Mouse (Mus musculus): ENCODE results near the gene Gm11020.
"Not testable (repeated sequence)": the region's sequence is repeated elsewhere in the genome, so short reads cannot be mapped to it uniquely, and the experiment has no call there.

Gene Gm11020

DNA sequence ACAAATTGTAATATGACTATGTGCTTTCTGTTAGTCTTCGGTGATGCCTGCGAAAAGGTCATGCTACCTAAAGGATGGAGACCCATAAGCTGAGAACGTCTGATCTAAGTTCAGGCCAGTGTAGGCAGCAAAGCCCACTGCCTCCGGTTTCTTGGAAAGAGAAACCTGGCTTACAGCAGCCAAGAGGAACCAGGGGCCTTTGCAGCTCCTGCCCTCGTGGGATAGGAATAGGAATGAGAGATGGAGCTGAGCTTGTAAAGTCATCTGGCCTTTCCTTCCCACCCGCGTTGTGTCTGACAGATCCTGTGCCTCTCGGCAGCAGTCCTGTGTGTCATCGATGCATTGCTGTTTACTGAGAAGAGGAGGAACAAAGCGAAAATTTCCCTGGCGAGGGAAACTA is at the start of gene Gm11020:
TSS of gene Gm11020 (plus strand) at position 301 of the 400 bp plus-strand sequence.
- DNase-seq = not testable (repeated sequence)

DNA sequence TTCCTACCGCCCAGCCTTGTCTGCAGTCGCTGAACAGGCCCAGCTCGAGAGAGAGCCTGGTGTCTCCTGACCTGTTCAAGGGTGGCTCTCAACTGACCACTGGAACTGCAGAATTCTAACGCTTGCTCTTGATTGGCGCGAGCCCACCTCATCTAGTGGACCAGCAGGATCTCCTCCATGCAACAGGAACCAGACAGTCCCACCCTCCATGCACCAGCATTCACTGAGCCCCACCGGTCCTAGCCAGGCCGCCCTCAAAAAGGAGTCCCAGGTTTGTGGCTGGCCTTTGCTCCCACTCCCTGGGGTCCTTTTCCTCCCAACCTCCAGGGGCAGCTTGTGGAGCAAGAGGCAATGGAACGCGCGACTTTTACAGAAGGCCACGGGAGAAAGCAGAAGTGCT is 28.3 kb upstream of the Gm11020 start, which contains the start of gene Cmtm2a:
TSS of gene Cmtm2a (minus strand) at position 101 of the 400 bp plus-strand sequence.
- not testable (repeated sequence) for DNase-seq

DNA sequence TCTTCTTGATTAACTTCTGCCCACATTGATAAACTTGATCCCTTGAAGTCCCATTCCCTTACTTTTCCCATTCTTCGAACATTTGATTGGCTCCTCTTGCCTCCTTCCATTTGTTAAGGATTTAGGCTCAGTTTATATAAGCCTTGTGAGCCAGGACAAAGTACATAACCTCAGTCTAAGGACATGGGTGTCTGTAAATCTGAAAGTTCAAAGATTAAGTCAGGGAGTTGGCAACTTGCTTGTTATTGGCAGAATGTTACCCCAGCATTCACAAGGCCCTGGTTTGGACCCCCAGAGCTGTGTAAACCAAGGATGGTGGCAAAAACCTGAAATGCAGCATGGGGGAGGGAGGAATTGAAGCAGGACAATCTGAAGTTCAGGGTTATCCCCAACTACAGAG is 27.0 kb upstream of the Gm11020 start:
- no peak for DNase-seq

DNA sequence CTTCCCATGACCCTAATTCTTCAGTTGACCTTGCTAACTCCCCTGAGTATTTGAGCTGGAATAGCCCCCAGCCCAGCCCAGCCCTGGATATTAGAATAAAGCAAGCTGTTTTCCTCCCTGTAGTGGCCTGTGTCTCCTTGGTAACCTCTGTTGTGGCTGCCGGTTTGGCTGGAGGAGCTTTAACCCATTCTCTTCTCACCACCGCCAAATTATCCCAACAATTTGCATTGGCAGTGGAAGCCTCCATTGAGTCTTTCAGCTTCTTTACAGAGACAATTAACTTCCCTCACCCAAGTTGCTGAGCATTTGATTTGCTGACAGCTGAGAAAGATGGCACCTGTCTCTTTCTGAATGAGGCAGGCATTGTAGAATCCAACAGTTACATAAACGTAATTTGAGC is 19.8 kb upstream of the Gm11020 start:
- not testable (repeated sequence) for DNase-seq

DNA sequence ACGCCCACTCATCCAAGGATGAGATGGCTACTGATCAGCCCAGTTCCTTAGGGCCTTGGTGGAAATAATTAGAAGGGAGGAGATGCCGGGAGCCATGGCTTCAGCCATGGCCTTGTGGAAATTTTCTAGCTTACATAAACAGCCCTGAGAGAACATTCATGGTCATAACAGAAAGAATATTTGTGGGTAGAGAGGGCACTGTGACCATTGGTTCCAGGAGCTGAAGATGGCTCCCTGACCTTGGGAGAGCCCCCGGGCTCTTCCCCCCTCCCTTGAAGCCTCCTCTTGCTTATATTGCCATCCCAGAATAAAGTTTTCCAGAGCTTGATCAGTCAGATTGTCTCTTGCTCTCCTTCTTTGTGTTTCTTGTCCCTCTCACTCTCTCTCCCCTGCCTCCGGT is 18.8 kb upstream of the Gm11020 start:
- not testable (repeated sequence) for DNase-seq

DNA sequence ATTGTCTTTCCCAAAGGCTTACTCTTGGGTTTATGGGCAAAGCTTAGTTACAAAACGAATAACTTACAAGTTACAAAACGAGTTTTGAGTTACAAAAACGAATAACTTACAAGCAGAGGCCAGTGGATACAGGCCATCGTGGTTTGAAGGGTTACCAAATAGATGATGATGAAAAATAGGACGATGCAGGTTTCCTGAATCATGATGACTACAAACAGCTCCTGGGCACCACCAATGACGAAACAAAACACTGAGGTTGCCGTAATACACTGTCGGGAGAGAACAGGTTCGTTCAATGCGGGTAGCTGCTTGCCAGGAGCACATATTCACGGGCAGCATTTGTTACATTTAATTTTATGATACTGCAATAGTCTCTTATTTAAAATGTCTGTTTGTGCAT is 16.4 kb upstream of the Gm11020 start:
- DNase-seq = no peak

DNA sequence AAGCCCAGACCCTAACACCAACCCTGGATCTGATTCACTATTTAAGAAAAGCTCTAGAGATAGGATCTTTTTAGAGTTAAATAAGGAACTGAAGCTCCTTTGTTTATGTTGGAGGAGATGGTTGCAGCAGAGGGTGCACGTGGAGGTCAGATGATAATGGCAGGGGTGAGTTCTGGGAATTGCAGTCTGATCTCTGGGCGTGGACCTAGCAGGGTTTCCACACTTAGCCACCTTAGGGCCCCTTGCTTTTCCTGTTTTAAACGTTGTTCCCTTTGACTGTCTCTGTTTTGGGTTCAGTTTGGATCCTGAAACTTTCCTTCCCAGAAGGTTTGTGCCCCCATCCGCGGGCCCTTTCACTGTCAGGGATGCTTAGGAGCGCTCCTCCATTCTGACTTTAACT is 13.0 kb upstream of the Gm11020 start:
- not testable (repeated sequence) for DNase-seq

DNA sequence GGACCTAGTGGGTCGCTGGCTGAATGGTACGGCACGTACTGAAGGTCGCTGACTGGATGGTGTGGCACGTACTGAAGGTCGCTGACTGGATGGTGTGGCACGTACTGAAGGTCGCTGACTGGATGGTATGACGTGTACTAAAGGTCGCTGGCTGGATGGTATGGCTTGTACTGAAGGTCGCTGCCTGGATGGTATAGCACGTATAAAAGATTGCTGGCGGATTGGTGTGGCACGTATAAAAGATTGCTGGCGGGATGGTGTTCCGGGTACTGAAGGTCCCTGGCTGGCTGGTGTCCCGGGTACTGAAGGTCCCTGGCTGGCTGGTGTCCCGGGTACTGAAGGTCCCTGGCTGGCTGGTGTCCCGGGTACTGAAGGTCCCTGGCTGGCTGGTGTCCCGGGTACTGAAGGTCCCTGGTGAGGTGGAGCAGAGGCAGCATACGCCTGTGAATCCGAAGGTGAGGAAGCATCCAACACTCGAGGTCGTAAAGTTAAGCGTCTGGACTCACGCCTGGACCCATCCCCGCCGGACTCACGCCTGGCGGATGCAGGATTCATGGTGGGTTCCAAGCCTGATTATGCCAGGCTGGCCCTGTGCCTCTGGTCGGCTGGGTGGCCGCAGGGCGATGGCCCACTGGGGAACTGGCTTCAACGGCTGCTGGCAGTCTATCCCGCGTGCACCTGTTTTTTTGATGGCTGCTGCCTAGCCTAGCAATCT is 11.8 kb upstream of the Gm11020 start, which contains the start of the genes Gm45711 and Cmtm1:
TSS of gene Gm45711 (minus strand) at position 641 of the 715 bp plus-strand sequence.
TSS of gene Cmtm1 (minus strand) at position 705 of the 715 bp plus-strand sequence.
- not testable (repeated sequence) for DNase-seq

DNA sequence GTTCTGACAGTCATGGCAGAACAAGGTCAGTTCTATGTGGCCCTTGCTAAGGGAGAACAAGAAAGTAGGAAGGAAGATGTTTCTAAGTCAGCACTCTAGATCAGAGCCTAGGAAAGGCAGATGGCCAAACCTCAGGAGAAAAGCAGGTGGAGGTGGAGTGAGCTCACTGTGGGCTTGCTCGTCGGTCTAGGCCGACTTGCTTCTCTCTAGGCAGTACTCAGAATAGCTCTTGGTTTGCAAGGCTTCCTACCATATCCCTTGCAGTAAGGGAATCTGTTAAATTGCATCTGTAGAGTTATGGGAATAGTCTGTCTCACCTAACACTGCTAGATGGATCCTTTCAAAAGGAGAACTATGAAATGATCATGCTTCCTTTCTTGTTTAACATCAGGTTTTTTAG is 9.3 kb upstream of the Gm11020 start:
- DNase-seq = not testable (repeated sequence)

DNA sequence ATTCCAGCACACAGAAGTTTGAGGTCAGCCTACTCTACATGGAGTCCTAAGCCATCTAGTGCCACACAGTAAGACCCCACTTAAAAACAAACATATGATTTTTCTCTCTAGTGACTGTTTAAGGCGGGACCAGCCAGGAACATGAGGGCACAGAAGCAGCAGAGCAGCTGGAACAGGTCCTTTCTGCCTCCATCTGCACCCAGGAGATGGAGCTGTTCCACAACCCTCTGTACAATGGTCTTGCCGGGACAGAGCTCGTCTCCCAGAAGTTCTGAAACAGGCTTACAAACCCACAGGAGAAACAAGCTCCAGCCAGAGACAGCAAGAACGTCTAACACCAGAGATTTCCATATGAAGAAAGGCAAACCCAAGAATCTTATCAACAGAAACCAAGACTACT is 8.1 kb upstream of the Gm11020 start:
- DNase-seq = peak in 1 of 2 experiments; percentile 34

DNA sequence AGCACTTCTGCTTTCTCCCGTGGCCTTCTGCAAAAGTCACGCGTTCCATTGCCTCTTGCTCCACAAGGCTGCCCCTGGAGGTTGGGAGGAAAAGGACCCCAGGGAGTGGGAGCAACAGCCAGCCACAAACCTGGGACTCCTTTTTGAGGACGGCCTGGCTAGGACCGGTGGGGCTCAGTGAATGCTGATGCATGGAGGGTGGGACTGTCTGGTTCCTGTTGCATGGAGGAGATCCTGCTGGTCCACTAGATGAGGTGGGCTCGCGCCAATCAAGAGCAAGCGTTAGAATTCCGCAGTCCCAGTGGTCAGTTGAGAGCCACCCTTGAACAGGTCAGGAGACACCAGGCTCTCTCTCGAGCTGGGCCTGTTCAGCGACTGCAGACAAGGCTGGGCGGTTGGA is 563 bp downstream of the Gm11020 start, which contains the start of gene Cmtm2b:
TSS of gene Cmtm2b (plus strand) at position 301 of the 400 bp plus-strand sequence.
- not testable (repeated sequence) for DNase-seq

DNA sequence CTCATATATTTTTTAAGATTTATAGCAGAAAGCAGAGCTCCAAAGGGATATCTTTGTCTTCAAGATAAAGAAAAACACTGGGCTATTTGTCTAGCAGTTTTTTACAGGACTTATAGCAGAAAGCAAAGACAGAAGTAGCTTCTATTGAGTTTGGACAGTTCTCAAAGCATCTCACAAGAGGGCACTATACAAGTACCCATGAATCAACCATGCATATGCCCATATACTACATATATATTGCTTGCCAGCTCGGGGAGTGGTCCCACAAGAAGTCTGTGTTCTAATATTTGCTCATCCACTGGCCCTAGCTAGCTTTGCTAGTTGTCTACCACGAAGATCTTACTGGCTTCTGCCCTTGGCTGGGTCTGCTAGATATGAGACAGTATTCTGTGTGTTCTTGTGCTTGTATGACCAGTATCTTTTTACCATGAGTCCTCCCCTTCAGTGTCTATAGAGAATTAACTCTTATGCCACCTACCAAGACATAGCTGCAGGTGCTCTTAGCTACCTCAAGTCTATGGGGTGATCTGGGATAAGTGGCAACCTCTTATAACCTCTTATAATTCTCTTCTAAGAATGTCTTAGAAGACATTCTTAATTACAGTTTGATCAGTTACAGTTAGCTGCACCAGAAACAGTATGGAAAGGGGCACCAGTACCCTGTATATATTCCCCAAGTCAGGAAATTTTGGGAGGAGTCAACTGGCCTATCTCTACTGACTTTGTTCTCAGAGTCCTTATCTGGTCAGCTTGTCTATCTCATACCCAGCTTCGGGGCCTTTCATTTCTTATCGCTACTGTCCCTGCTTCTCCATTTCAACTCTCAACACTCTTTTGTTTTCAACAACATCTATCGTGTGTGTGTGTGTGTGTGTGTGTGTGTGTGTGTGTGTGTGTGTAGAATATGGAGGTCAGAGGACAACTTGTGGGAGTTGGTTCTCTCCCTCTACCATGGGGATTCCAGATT is 11.6 kb downstream of the Gm11020 start:
- DNase-seq = no peak

DNA sequence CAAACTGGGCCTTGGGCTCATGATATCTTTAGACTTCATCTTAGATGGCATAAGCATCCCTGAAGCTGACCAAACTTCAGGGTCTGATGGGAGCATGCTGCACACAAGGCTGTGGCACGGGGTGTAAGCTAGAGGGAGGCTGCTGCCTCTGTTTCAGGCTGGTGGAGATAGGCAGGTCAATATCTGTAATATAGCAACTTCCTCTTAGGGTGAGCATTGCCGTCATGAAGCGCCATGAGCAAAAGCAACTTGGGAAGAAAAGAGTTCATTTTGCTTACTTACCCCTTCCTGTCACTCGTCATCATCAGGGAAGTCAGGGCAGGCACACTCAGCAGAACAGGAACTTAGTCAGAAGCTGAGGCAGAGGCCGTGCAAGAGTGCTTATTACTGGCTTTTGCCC is 12.4 kb downstream of the Gm11020 start:
- no peak for DNase-seq

DNA sequence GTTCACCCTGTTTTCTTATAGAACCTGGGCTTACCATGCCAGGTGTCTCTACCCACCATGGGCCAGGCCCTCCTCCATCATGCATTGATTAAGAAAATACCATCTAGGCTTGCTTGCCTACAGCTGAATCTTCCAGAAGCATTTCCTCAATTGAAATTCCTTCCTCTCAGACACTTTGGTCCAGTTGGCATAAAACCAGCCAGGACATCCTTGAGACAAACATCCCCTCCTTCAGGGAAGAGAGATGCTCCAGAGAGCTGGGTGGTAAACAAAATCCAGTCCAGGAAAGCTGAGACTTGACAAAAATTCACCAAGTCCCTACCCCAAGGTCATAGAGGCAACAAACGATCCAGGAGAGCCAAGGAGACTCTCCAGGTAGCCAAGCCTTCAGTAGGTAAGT is 12.8 kb downstream of the Gm11020 start:
- DNase-seq = peak in 1 of 2 experiments; percentile 62

DNA sequence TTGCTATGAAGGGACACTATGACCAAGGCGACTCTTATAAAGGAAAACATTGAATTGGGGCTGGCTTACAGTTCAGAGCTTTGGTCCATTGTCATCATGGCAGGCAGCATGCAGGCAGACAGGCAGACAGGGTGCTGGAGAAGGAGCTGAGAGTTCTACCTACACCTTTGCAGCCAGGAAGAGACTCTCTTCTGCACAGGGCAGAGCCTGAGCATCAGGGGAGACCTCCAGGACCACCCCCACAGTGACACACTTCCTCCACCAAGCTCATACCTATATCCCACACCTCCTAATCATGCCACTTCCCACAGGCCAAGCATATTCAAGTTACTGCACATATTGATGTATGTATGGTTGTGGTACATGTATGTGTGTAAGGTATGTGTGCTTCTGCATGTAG is 15.4 kb downstream of the Gm11020 start:
- no peak for DNase-seq

DNA sequence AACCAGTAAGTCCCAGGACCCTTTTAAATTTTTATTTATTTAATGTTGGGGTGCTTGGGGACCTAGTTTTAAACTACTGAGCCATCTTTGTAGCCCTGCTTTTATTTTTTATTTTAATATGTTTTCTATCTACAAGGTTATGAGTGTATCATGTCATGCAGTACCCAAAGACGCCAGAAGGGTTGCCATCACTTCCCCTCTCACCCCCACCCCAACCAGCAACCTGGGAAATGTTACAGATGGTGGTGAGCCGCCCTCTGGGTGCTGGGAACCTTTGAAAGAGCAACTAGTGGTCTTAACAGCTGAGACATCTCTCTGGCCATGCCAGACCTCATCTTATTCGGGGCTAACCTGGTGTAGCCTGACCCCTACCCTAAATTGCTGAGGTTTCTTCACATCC is 16.5 kb downstream of the Gm11020 start:
- DNase-seq = no peak

DNA sequence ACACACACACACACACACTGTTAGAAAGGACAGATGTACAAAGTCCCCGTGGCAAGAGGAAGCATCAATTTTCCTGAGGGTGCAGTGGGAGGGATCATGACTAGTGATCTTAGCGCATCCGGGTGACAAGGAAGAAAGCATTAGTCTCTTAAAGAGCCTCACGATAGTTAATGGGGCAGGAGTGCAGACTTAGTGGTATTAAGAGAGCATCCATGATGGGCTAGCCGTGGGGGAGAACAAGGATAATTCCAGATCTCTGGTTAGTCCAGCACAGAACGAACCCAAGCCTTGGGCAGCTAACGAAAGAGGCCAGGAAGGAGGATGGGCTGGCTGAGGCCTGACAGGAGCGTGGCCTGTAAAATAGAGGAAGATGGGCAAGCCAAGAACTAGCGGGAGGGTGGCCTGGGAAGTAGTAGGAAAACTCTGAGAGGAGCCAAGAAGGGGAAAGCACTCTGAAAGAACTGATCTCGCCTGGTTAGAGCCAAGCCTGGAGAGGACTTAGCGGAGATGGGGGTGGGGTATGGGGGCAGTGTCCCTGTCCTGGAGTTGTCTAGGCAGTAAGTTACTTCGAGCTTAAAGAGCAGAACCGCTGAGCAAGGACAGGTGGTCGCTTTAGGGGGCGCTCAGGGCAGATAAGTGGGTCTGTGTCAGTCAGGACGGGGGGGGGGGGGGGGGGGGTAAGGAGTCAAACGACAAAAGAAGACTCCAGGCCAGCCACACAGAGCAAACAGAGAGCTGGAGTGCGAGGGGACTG is 18.0 kb downstream of the Gm11020 start, which contains the start of gene Cmtm3:
TSS of gene Cmtm3 (plus strand) at position 182 of the 754 bp plus-strand sequence.
- peak in 1 of 2 experiments; percentile 25 for DNase-seq

DNA sequence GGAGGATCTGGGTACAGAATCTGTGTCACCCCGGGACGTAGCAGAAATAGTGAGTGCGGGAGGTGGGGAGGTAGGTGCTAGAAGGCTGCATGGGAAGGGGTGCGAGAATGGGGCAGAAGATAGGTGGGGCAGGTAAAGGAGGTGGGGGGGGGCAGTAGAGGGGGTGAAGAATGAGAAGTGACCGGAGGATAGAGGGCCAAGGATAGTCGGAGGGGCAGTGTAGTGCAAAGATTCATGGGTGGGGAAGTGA is 18.5 kb downstream of the Gm11020 start:
- no peak for DNase-seq

DNA sequence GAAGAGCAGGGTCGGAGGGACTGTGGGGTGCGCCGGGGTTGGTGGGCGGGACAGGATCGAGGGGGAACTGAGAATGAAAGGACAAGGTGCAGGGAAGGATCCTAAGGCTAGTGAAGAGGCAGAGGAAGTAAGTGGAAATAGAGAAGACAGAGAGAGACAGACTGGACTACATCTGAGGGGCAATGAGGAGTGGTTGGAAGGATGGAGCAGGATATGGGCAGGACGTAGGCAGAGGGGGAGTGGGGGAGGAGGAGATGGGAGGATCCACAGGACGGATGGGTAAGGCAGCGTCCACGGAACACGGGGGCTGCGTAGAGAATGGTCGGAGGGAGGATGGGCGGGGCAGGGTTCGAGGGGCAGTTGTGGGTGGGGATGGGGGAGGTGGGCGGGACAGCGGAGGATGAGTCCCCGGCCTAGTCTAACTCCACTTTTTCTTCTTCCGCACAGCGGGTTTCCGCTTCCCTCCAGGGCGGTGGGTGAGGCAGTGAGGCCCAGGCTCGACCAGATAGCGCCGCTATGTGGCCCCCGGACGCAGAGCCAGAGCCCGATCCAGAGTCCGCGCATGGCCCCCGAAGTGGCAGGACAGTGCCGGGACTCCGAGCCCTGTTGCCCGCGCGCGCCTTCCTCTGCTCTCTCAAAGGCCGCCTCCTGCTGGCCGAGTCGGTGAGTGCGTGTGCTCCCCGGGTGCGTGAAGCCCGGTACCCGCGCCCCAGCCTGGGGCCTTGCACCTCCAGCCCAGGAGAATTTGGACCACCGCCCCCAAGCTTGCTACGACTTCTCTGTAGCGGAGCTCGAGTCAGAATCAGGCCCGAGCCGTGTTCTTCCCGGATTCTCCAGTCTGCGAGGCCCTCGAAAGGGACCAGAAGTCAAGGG is 19.1 kb downstream of the Gm11020 start:
- DNase-seq = peak; percentile 80 to 84

DNA sequence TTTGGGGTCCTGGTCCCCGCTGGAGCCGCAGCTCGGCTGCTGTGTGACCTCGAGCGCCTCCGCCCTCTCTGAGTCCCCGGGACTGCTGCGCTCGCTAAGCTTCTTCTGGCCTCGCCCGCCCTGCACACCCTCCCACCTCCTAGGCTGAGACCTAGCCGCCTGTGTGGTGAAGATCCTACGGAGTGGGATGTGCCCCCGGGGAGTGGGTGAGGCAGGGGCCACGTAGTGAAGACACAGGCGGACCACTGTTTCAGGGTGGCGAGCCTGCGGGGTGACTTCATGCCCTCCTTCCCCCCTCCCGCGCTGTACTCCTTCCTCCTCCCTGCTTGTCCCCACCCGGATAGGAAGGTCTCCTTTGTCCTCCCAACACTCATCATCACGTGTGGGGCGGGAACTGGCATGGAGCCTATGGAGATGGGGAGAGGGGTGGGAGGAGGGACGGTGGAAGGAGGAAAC is 19.8 kb downstream of the Gm11020 start:
- peak; percentile 78 to 85 for DNase-seq

DNA sequence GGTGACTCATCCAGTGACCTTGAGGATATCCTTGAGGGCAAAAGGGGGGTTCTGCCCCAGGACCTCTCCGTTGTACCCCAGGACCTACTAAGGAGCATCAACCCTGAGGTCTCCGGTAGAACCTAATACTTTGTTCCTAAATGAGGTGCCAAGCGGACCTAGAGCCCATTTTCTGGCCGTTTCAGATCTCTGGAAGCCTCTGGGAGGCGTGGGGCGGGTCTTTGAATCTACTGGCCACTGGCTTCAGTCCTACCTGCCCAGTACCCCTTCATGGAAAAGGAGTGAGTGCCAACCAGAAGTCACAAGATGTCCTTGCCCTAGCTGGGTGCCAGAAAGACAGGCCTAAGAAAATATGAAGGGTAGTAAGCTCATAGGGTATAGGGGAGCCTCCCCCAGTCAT is 20.3 kb downstream of the Gm11020 start:
- DNase-seq = no peak

DNA sequence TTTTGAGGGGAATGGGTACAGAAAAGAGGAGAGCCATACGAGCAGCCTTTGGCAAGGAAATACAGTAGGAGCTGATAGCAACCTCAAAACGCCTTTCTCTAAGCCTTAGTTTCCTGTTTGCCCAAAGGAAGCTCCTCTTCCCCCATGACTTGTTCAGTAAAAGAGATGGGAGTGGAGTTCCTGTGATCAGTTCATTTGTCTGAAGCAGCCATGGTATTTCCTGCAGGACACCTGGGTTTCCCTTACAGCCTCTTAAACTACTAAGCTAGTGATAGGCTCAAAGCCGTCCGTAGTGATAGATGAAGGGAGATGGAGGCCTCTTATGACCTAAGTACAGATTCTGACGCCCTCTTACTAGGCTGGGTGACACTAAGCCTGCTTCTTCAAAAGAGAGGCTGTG is 21.1 kb downstream of the Gm11020 start:
- DNase-seq = no peak
